13 mouse cellular contexts compared by ENCODE assay signal in genomic region chr10:41209538-41209937, GRCm38 (mm10).
DNase-seq lines count a peak whose midpoint lies in the region; ATAC-seq and TF ChIP-seq lines count a peak whose summit lies in the region.
"Had no signal": no experiment of that assay in that cellular context is flagged by ENCODE, and none has a peak within 500 bp of the region (broad histone marks: within the 10 kb centered on the region; RNA-seq: fewer than 3 reads in every experiment).

No protein-coding gene starts in this region.

- 0 out of 2 replicates have a peak overlapping the region, but pooled peaks have one; percentile 3 for H3K4me2 ChIP-seq in hindbrain, embryonic 14.5 days (replicated peaks)
- H3K4me2 ChIP-seq in hindbrain, embryonic 11.5 days (replicated peaks; ENCODE audit: low read depth, low read length), result no peak overlapping the region
- H3K4me2 ChIP-seq in midbrain, embryonic 12.5 days (replicated peaks), result no peak overlapping the region
- no peak overlapping the region for H3K4me2 ChIP-seq in forebrain, embryonic 14.5 days (ENCODE audit: low read length)
- H3K4me2 ChIP-seq: forebrain, embryonic 13.5 days had no signal

- ATAC-seq in hindbrain, embryonic 14.5 days (ENCODE audit: low FRiP score), result peak; percentile 33; the same call in 1 of the 2 replicates
- no peak for ATAC-seq in hindbrain, embryonic 11.5 days (ENCODE audit: low FRiP score)
- peak; percentile 16; the same call in 1 of the 2 replicates for ATAC-seq in midbrain, embryonic 12.5 days (ENCODE audit: low FRiP score, low read depth)
- no peak for ATAC-seq in forebrain, embryonic 14.5 days
- ATAC-seq: forebrain, embryonic 13.5 days had no signal

- no peak for DNase-seq in hindbrain, embryonic 14.5 days (ENCODE audit: low spot score)
- no peak for DNase-seq in hindbrain, embryonic 11.5 days (ENCODE audit: low spot score)
- DNase-seq in adrenal gland, postnatal 36 days, result no peak
- DNase-seq in thymus, postnatal 10 days (ENCODE audit: low spot score in 2 of 2), result no peak
- no peak for DNase-seq in forebrain, embryonic 14.5 days (ENCODE audit: low spot score)
- DNase-seq: cerebellum, adult 9-10 months; gastrocnemius, postnatal 25 days; heart, postnatal 4 days; lung, postnatal 10 days had no signal

- no peaks in the 10 kb centered on the region for H3K79me3 ChIP-seq in C2C12 (ENCODE audit: low read depth)

- no peak for TF ChIP-seq CTCF in C2C12 (IDR thresholded peaks at IDR 0.05; ENCODE audit: control insufficient read depth, insufficient read depth, insufficient read length)

- no peaks in the 10 kb centered on the region for H3K36me3 ChIP-seq in hindbrain, embryonic 14.5 days (replicated peaks; ENCODE audit: control insufficient read depth, insufficient read depth)
- H3K36me3 ChIP-seq in hindbrain, embryonic 11.5 days (ENCODE audit: control insufficient read depth, insufficient read depth, low read length), result no peaks in the 10 kb centered on the region
- no peaks in the 10 kb centered on the region for H3K36me3 ChIP-seq in C2C12 (ENCODE audit: control insufficient read depth, insufficient read depth)
- peaks cover 25% of the 10 kb centered on the region for H3K36me3 ChIP-seq in erythroblast, embryonic 14.5 days (ENCODE audit: control insufficient read depth)
- no peaks in the 10 kb centered on the region for H3K36me3 ChIP-seq in midbrain, embryonic 12.5 days
- H3K36me3 ChIP-seq in forebrain, embryonic 14.5 days (ENCODE audit: control insufficient read depth, insufficient read depth, low read length), result no peaks in the 10 kb centered on the region

- no peaks in the 10 kb centered on the region for H3K27me3 ChIP-seq in hindbrain, embryonic 14.5 days (ENCODE audit: control insufficient read depth, insufficient read depth, low read length)
- H3K27me3 ChIP-seq in hindbrain, embryonic 11.5 days (ENCODE audit: control insufficient read depth, insufficient read depth, low read length), result no peaks in the 10 kb centered on the region
- H3K27me3 ChIP-seq in C2C12 (ENCODE audit: control insufficient read depth, insufficient read depth, insufficient read length), result no peaks in the 10 kb centered on the region
- no peaks in the 10 kb centered on the region for H3K27me3 ChIP-seq in erythroblast, embryonic 14.5 days (ENCODE audit: control insufficient read depth)
- no peaks in the 10 kb centered on the region for H3K27me3 ChIP-seq in midbrain, embryonic 12.5 days
- no peaks in the 10 kb centered on the region for H3K27me3 ChIP-seq in forebrain, embryonic 14.5 days (replicated peaks; ENCODE audit: control insufficient read depth, insufficient read depth, low read length)
- H3K27me3 ChIP-seq: forebrain, embryonic 13.5 days had no signal

- no peak overlapping the region for H3K4me3 ChIP-seq in hindbrain, embryonic 14.5 days (replicated peaks; ENCODE audit: low read length)
- H3K4me3 ChIP-seq in hindbrain, embryonic 11.5 days (ENCODE audit: low read depth, low read length), result no peak overlapping the region
- no peak overlapping the region for H3K4me3 ChIP-seq in C2C12 (ENCODE audit: insufficient read depth, poor library complexity, severe bottlenecking)
- peak overlapping the region; percentile 46 for H3K4me3 ChIP-seq in erythroblast, embryonic 14.5 days (replicated peaks)
- H3K4me3 ChIP-seq in midbrain, embryonic 12.5 days, result no peak overlapping the region
- H3K4me3 ChIP-seq in forebrain, embryonic 14.5 days (ENCODE audit: low read depth, low read length), result no peak overlapping the region
- H3K4me3 ChIP-seq: forebrain, embryonic 13.5 days had no signal

- peak overlapping the region; percentile 28; the same call in 1 of the 2 replicates for H3K27ac ChIP-seq in hindbrain, embryonic 14.5 days
- H3K27ac ChIP-seq in hindbrain, embryonic 11.5 days (ENCODE audit: low read depth, low read length), result no peak overlapping the region
- H3K27ac ChIP-seq in midbrain, embryonic 12.5 days (replicated peaks), result peak overlapping the region; percentile 79
- no peak overlapping the region for H3K27ac ChIP-seq in forebrain, embryonic 14.5 days (ENCODE audit: low read depth, low read length)
- H3K27ac ChIP-seq: forebrain, embryonic 13.5 days had no signal

- H3K9me3 ChIP-seq in hindbrain, embryonic 14.5 days (ENCODE audit: control insufficient read depth, low read length), result no peaks in the 10 kb centered on the region
- no peaks in the 10 kb centered on the region for H3K9me3 ChIP-seq in hindbrain, embryonic 11.5 days (ENCODE audit: control insufficient read depth, low read length)
- no peaks in the 10 kb centered on the region for H3K9me3 ChIP-seq in erythroblast, embryonic 14.5 days (ENCODE audit: control insufficient read depth, low read length)
- no peaks in the 10 kb centered on the region for H3K9me3 ChIP-seq in midbrain, embryonic 12.5 days
- H3K9me3 ChIP-seq in forebrain, embryonic 14.5 days (replicated peaks; ENCODE audit: control insufficient read depth, low read length), result no peaks in the 10 kb centered on the region
- H3K9me3 ChIP-seq: forebrain, embryonic 13.5 days had no signal

- H3K79me2 ChIP-seq in C2C12 (ENCODE audit: control insufficient read depth, insufficient read depth), result no peaks in the 10 kb centered on the region

- no peak overlapping the region for H3ac ChIP-seq in C2C12 (ENCODE audit: control insufficient read depth, insufficient read length, low read depth)

- no peak overlapping the region for H3K9ac ChIP-seq in hindbrain, embryonic 14.5 days
- H3K9ac ChIP-seq in hindbrain, embryonic 11.5 days (ENCODE audit: low read depth, low read length), result no peak overlapping the region
- no peak overlapping the region for H3K9ac ChIP-seq in midbrain, embryonic 12.5 days (replicated peaks)
- H3K9ac ChIP-seq in forebrain, embryonic 14.5 days (ENCODE audit: low read length), result no peak overlapping the region
- H3K9ac ChIP-seq: forebrain, embryonic 13.5 days had no signal

- peaks cover 6% of the 10 kb centered on the region; the same call in 1 of the 2 replicates for H3K4me1 ChIP-seq in hindbrain, embryonic 14.5 days (replicated peaks; ENCODE audit: control insufficient read depth, insufficient read depth, low read length)
- H3K4me1 ChIP-seq in hindbrain, embryonic 11.5 days (replicated peaks; ENCODE audit: control insufficient read depth, insufficient read depth, low read length), result no peaks in the 10 kb centered on the region
- H3K4me1 ChIP-seq in erythroblast, embryonic 14.5 days (ENCODE audit: control insufficient read depth), result peaks cover 96% of the 10 kb centered on the region
- peaks cover 8% of the 10 kb centered on the region; the same call in 1 of the 2 replicates for H3K4me1 ChIP-seq in midbrain, embryonic 12.5 days
- no peaks in the 10 kb centered on the region for H3K4me1 ChIP-seq in forebrain, embryonic 14.5 days (ENCODE audit: control insufficient read depth, insufficient read depth, low read length)
- H3K4me1 ChIP-seq: forebrain, embryonic 13.5 days had no signal

- WGBS in hindbrain, embryonic 14.5 days, result 75% methylated on average over 4 of the region's 4 CpGs
- WGBS in hindbrain, embryonic 11.5 days, result 80% methylated on average over 4 of the region's 4 CpGs
- 76% methylated on average over 4 of the region's 4 CpGs for WGBS in midbrain, embryonic 12.5 days
- 79% methylated on average over 4 of the region's 4 CpGs for WGBS in forebrain, embryonic 14.5 days

TF ChIP-seq in C2C12, 6 proteins besides CTCF, POLR2A, EP300 and RAD21:
- peak; percentile 44 for TF ChIP-seq CEBPB (IDR thresholded peaks at IDR 0.05; ENCODE audit: low read depth)
- TF ChIP-seq USF1 (IDR thresholded peaks at IDR 0.05; ENCODE audit: low read depth), result no peak

Comparison
In these comparisons a context has a peak if more than half of its experiments do, and no peak if none do; other contexts are left out.
1. ATAC-seq: peak in hindbrain, embryonic 14.5 days (single experiment) and midbrain, embryonic 12.5 days (single experiment); none in hindbrain, embryonic 11.5 days (single experiment) and forebrain, embryonic 14.5 days (single experiment).
2. H3K27ac ChIP-seq: peak in hindbrain, embryonic 14.5 days (single experiment) and midbrain, embryonic 12.5 days (single experiment); none in hindbrain, embryonic 11.5 days (single experiment) and forebrain, embryonic 14.5 days (single experiment).